ENCODE assay signal across 17 mouse cellular contexts in genomic region chr1:52066276-52066675, GRCm38 (mm10).
"Had no signal": no experiment of that assay in that cellular context is flagged by ENCODE, and none has a peak within 500 bp of the region (broad histone marks: within the 10 kb centered on the region; RNA-seq: fewer than 3 reads in every experiment).

No protein-coding gene starts in this region.

- H3K9me3 ChIP-seq: midbrain, embryonic 10.5 days; midbrain, embryonic 12.5 days; neural tube, embryonic 13.5 days; neural tube, embryonic 15.5 days; stomach, embryonic 15.5 days had no signal

- H3K4me3 ChIP-seq: midbrain, embryonic 10.5 days; midbrain, embryonic 12.5 days; myocyte; neural tube, embryonic 13.5 days; neural tube, embryonic 15.5 days; stomach, embryonic 15.5 days had no signal

- DNase-seq: liver, postnatal 0 days; lung, embryonic 14.5 days; lung, postnatal 10 days; lung, postnatal 4 days; midbrain, embryonic 14.5 days; right cerebral cortex, adult 18-20 months; right cerebral cortex, postnatal 14 days; thymus, adult 2 months; thymus, postnatal 25 days; thymus, postnatal 4 days had no signal

- H3K27me3 ChIP-seq: midbrain, embryonic 12.5 days; neural tube, embryonic 13.5 days; neural tube, embryonic 15.5 days; stomach, embryonic 15.5 days had no signal

- H3K4me2 ChIP-seq: lung, embryonic 14.5 days; midbrain, embryonic 12.5 days; neural tube, embryonic 13.5 days; neural tube, embryonic 15.5 days; stomach, embryonic 15.5 days had no signal

- H3K9ac ChIP-seq: liver, postnatal 0 days; lung, embryonic 14.5 days; midbrain, embryonic 12.5 days; neural tube, embryonic 13.5 days; neural tube, embryonic 15.5 days; stomach, embryonic 15.5 days had no signal

- H3K27ac ChIP-seq: midbrain, embryonic 10.5 days; midbrain, embryonic 12.5 days; neural tube, embryonic 13.5 days; neural tube, embryonic 15.5 days; stomach, embryonic 15.5 days; stomach, postnatal 0 days had no signal

- H3K36me3 ChIP-seq: midbrain, embryonic 10.5 days; midbrain, embryonic 12.5 days; neural tube, embryonic 13.5 days; neural tube, embryonic 15.5 days; stomach, embryonic 15.5 days had no signal

- H3K4me1 ChIP-seq: midbrain, embryonic 10.5 days; midbrain, embryonic 12.5 days; neural tube, embryonic 13.5 days; neural tube, embryonic 15.5 days; stomach, embryonic 15.5 days had no signal
